Mouse (Mus musculus) G1E (cell line): ENCODE results near the gene Arl15.

Experiments used
- CTCF ChIP-seq: IDR thresholded peaks from 2 replicates; pipeline ENCODE4 v1.5.1; 2012; ENCODE audit warnings: low read depth, low read length, inconsistent platforms, mixed read lengths
- GATA1 ChIP-seq: IDR thresholded peaks from 2 replicates; pipeline ENCODE4 v1.6.1; 2012; ENCODE audit warnings: borderline replicate concordance, low read length, inconsistent platforms, mixed read lengths

DNA sequence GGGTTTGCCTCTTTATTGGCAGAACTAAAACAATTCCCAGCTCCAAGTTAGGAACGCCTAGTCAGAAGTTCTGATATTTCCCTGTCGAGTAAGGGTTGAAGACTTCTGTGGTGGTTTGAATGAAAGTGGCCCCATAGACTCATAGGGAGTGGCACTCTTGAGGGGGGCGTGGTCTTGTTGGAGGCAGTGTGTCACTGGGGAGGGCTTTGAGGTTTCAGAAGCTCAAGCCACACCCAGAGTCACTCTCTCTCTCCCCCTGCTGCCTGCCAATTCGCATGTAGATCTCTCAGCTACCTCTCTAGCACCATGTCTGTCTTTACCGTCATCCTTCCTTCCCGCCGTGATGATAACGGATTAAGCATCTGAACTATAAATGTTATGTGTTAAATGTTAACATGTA is 19.5 kb upstream of the Arl15 start:
- TF ChIP-seq CTCF (no peak), GATA1 (no peak)
